Mouse (Mus musculus) neural tube, embryonic 10.5 days (tissue): ENCODE measurements around the gene Gpam.
A peak's percentile ranks its signal among the peaks of the same experiment; 100 is the strongest.

Source experiments
- DNase-seq: peaks from one replicate; pipeline ENCODE4 v3.0.0-alpha.2; 2017; ENCODE audit warnings: low spot score; ENCODE audit errors: extremely low spot score

The Gpam gene

DNA sequence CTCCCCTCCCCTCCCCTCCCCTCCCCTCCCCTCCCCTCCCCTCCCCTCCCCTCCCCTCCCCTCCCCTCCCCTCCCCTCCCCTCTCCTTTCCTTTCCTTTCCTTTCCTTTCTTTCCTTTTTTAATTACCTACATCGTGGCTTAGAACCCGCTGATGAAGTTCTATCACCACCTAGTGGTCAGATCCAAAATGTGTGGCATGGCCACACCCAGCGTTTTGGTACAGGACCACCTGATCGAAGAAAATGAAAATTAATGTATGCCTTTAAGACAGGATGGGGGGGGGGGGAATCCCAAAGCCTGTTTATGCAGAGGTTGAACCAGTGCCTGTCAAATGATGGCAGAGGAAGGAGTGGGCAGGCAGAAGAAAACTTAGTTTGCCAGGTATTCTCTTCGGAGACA lies 65.1 kb downstream of the Gpam start:
- DNase-seq, result peak; percentile 54

DNA sequence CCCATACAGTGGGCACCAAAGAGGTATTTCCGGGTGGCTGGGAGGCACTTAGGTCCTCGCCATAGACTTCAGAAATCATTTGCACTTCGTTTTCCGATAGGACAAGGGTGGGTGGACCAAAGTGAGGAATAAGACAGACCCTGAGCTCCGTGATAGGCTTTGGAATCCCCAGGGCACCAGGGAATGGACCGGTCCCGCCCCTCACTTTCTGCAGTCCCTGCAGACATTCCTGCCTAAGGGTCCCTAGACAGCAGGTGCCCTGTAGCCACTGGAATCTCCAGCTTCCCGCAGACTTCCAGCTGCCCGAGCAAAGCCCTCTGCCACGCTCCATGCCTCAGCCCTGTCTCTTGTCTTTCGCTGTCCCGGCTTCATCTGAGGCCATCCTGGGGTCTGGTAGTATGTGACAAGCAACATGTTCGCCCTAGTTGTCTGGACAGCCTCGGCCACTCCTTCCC lies 65.6 kb downstream of the Gpam start:
- peak; percentile 50 for DNase-seq

DNA sequence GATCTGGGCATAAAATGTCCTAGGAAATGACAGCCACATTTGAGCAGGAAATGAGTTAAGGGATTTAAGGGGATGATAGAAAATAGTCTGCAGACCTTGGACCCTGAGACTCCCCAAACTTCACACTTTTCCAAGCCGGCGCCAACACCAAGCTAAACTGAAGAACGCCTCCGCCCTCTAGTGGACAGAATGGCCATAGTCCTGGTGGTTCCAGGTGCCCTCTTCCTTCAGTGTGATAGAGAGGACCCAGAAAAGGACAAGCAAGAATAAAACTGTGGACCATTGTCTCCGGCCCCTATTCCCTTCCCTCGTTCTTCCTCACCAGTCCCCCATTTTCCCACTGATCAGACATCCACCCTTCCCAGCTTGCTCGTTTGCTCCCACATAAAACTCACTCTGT lies 66.1 kb downstream of the Gpam start:
- peak; percentile 84 for DNase-seq

DNA sequence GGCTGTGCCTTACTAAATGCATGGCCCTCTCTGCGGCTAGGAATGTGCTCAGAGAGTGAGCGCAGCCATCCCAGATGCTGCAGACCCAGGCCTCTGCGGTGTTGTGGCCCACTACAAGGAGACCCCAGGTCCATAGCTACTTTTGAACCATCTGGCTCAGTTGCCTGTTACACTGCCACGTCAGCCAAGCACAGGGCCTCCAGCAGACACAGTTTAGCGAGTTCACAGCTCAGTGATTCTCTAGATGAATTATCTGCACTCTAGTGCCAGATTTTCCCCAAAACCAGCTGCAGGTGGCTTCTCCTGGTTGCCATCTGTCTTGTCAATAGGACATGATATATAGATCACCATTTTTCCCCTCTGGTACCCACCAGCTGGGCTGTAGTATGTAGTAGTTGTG lies 69.6 kb downstream of the Gpam start:
- DNase-seq, result no peak

DNA sequence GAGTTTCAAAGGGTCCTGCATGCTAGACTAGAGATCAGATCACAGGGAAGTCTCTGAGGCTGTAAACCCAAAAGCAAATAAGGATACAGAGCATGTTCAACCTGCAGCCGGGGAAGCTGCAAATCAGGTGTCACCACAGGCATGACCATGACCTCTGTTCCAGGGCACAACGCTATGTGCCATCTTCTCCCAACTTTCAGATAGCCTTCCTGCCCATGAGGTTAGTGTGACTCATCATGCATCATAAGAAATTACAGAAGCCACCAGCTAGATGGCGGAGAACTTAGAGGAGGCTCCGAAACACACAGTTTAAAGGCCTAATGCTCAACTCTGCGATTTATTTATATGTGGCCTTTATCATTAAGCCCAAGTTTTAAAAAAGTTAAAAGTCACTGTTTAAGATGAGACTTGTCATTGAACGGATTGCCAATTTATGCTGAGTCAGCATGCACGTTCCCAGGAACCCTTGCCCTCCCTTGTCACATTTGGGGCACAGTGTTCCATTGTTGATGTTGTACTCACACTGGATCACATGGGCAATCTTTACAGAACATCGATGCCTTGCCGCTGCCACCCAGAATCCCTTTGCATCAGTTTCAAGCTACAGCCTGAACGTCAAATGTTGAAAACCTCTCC lies 71.3 kb downstream of the Gpam start:
- DNase-seq, result no peak

DNA sequence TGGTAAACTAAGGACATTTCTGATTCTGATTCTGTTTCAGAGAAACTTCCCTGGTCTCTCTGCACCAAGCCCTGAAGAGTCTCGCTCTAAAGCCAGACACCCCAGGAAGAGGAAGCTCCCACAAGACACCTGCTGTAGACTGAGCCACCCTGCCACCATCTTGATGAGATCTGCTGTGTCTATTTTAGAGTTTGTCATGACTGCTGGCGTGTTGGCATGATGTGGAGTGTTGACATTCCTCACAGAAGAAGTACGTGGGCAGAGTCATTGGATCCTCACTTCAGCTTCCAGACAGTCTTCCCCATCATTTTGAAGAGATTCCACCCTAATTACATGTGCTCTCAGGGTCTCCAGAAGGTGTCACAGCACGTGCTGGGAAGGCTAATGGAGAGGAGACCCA lies 73.9 kb downstream of the Gpam start:
- no peak for DNase-seq

DNA sequence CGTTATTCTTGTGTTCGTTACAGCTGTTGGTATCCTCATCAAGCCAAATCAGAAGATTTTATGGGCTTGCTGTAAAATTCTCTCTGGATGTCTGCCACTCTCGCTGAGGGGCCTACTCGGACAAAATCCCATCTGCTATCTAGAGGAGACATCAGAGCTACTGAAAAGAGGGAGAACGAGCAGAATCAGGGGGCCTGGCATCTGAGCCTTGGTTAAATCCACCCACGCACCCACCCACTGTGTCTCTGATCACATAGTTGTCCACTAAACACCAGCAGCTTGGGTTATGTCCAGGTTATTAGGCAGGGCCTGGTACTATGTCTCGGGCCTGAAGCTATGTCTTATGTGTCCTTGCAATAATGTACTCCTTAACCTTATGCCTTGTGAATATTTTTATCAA lies 89.6 kb downstream of the Gpam start:
- no peak for DNase-seq

DNA sequence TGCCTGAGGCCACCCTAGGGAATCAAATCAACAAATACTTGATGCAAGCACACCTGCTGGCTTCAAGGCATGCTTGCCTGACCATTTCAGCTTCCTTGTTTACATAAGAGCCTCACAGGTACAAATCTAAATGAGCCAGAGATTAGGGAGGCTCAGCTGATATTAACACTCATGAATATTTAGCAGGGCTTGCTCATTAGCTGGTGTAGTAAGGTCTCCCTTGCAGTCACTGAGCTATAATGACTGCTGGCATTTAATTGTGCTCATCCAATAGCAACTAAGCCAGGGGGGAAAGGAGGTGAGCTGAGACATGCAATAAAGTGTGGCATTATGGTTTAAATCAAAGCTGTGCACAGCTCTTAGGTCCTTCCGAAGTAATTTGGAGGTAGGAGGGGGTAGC lies 108.2 kb downstream of the Gpam start:
- DNase-seq, result no peak
